Mouse (Mus musculus): ENCODE measurements around the gene Slc22a17. TPM values are rescaled to one million over a fixed set of nuclear protein-coding genes. Genes with fewer than 3 reads are reported as not detected.

The Slc22a17 gene
- polyA plus RNA-seq, 1 experiment from 2014 or later = 44.9 TPM

- Histone ChIP-seq H3K9me3 (ENCODE audit: control insufficient read depth, low read depth, low read length) (no peaks in the 10 kb centered on the region), H3K9ac (replicated peaks; ENCODE audit: low read depth, low read length) (peak within 1 kb of the TSS; percentile 79), H3K27ac (ENCODE audit: low read length) (peak within 1 kb of the TSS; percentile 97), H3K4me3 (ENCODE audit: low read depth, low read length) (peak within 1 kb of the TSS; percentile 73), H3K4me1 (ENCODE audit: control insufficient read depth, insufficient read depth, low read length) (peaks cover 16% of the 10 kb centered on the region), H3K4me2 (replicated peaks; ENCODE audit: low read depth, low read length) (peak within 1 kb of the TSS; percentile 84), H3K36me3 (ENCODE audit: control insufficient read depth, insufficient read depth, low read length) (peaks cover 12% of the 10 kb centered on the region; the same call in 1 of the 2 replicates), H3K27me3 (ENCODE audit: control insufficient read depth, insufficient read depth, low read length) (no peaks in the 10 kb centered on the region)
- WGBS = under 1% methylated on average over 27 of the region's 27 CpGs
- peak; percentile 84 for ATAC-seq (ENCODE audit: insufficient number of reproducible peaks, insufficient read depth, low FRiP score, low read depth)
These were observed 29.5 kb downstream of the Slc22a17 start, which contains the start of the genes Bcl2l2 and Gm20521 for GRCm38 (mm10) chr14:54883154-54884021. Gene Bcl2l2, plus strand, starts transcription at chr14:54883377. Gene Gm20521, plus strand, starts transcription at chr14:54883441.

DNA sequence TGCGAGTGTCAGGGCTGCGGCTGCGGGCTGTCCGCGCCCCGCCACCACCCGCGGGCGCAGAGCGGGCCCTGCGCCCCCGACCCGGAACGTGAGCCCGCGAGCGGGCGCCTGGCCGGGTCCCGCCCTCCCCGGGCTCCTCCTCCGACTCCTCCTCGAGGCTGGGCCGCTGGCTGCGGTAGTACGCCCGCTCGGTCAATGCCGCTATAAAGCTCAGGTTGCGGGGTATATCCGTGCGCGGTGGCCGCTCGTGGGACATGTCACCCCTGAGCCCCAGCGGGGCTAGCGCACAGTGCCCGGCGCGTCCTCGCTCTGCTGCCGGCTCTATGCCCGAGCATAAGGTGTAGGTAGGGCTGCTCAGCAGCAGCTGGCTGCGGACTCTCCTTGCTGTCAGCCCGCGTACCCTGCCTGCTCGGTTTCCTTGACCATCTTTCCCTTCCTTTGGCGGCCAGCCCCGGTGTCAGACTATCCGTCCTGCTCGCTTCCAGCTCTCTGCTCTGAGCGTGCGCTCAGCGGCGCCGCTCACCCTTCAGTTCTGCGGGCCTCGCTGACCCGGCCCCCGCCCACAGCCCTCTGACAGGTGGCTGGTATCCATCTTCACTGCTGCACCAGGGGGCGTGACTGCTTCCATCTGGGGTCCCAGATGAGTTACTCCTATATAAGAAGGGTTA lies 35.8 kb downstream of the Slc22a17 start, which contains the start of gene Ppp1r3e:
Gene Ppp1r3e (minus strand): TSS at position 503 of the 668 bp plus-strand sequence.
- peaks cover 5% of the 10 kb centered on the region; the same call in 1 of the 2 replicates for H3K4me1 ChIP-seq (ENCODE audit: control insufficient read depth, insufficient read depth, low read length)
- WGBS = 0% methylated on average over 46 of the region's 61 CpGs
- H3K9ac ChIP-seq (replicated peaks; ENCODE audit: low read depth, low read length) = peak within 1 kb of the TSS; percentile 57

DNA sequence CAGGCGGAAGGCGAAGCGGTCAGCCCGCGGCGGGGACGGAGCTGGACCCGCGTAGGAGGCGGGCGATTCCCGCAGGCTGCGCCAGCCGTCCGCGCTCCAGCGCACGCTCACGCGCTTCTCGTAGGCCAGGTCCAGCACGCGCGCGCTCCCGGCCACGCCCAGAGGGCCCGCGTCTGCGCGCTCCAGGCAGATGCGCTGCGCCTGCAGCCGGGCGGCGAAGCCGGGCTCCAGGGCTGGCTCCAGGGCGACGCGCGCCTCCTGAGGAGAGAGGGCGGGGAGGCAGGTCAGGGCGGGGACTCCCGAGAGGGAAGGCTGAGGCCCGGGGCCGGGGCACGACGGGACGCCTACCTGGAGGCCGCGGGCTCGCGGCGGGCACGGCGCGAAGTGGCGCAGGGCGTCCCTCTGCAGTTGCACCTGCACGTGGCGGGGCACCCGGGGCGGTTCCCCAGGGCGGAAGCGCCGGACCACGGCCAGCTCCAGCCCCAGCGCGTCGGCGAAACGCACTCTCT lies 36.3 kb downstream of the Slc22a17 start:
- peaks cover 5% of the 10 kb centered on the region; the same call in 1 of the 2 replicates for H3K4me1 ChIP-seq (ENCODE audit: control insufficient read depth, insufficient read depth, low read length)
- peak; percentile 87 for ATAC-seq (ENCODE audit: insufficient number of reproducible peaks, insufficient read depth, low FRiP score, low read depth)
- peak overlapping the region; percentile 57 for H3K9ac ChIP-seq (replicated peaks; ENCODE audit: low read depth, low read length)
- under 1% methylated on average over 60 of the region's 72 CpGs for WGBS
- no peaks in the 10 kb centered on the region for H3K27me3 ChIP-seq (ENCODE audit: control insufficient read depth, insufficient read depth, low read length)
- peak overlapping the region; percentile 80; the same call in 1 of the 2 replicates for H3K27ac ChIP-seq (ENCODE audit: low read length)
- no peaks in the 10 kb centered on the region; the same call in 1 of the 2 replicates for H3K36me3 ChIP-seq (ENCODE audit: control insufficient read depth, insufficient read depth, low read length)
- H3K4me2 ChIP-seq (replicated peaks; ENCODE audit: low read depth, low read length) = peak overlapping the region; percentile 96
- peak overlapping the region; percentile 71 for H3K4me3 ChIP-seq (ENCODE audit: low read depth, low read length)
- H3K9me3 ChIP-seq (ENCODE audit: control insufficient read depth, low read depth, low read length) = no peaks in the 10 kb centered on the region

More for the DNA sequence above, 35.8 kb downstream of the Slc22a17 start, which contains the start of gene Ppp1r3e:
- no peaks in the 10 kb centered on the region for H3K9me3 ChIP-seq (ENCODE audit: control insufficient read depth, low read depth, low read length)
- H3K4me2 ChIP-seq (replicated peaks; ENCODE audit: low read depth, low read length) = peak within 1 kb of the TSS; percentile 96
- peak within 1 kb of the TSS; percentile 71 for H3K4me3 ChIP-seq (ENCODE audit: low read depth, low read length)
- H3K36me3 ChIP-seq (ENCODE audit: control insufficient read depth, insufficient read depth, low read length) = no peaks in the 10 kb centered on the region; the same call in 1 of the 2 replicates
- peak within 1 kb of the TSS; percentile 80; the same call in 1 of the 2 replicates for H3K27ac ChIP-seq (ENCODE audit: low read length)
- ATAC-seq (ENCODE audit: insufficient number of reproducible peaks, insufficient read depth, low FRiP score, low read depth) = peak; percentile 75
- H3K27me3 ChIP-seq (ENCODE audit: control insufficient read depth, insufficient read depth, low read length) = no peaks in the 10 kb centered on the region

DNA sequence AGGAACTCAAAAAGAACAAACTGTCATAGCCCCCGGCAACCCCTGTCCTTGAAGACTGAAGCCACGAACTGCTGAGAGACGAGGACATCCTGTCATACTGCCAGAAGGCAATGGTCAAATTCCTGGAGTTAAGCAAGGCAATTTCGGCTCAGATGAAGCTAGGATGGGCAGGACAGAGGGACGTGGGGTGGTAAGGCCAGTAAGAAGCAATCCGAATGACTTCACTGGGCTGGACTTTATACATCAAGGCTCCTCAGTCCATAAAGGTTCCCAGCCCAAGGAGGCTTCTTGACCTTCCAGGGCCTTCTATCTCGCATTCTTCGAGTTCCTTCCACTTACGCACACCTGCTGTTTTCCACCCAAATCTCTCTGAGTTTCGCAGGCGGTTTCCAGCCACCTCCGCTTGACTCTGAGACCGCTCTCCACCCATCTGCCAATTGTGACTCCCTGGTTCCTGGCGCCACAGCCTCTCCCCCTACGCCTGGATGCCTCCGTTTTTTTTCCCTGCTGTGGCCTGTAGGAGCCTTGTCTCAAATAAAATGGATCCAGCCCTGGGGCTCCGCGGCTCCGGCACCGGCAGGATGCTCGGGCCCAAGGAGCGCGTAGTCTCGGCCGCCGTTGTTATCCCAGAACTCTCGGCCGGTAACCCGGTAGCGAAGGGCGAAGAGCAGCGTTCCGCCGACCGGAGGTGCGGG lies 36.9 kb downstream of the Slc22a17 start:
- Histone ChIP-seq H3K9ac (replicated peaks; ENCODE audit: low read depth, low read length) (peak overlapping the region; percentile 57), H3K9me3 (ENCODE audit: control insufficient read depth, low read depth, low read length) (no peaks in the 10 kb centered on the region), H3K27ac (ENCODE audit: low read length) (peak overlapping the region; percentile 80; the same call in 1 of the 2 replicates), H3K36me3 (ENCODE audit: control insufficient read depth, insufficient read depth, low read length) (no peaks in the 10 kb centered on the region; the same call in 1 of the 2 replicates), H3K4me3 (ENCODE audit: low read depth, low read length) (peak overlapping the region; percentile 71), H3K4me1 (ENCODE audit: control insufficient read depth, insufficient read depth, low read length) (peaks cover 5% of the 10 kb centered on the region; the same call in 1 of the 2 replicates), H3K27me3 (ENCODE audit: control insufficient read depth, insufficient read depth, low read length) (no peaks in the 10 kb centered on the region), H3K4me2 (replicated peaks; ENCODE audit: low read depth, low read length) (peak overlapping the region; percentile 96)
- peak; percentile 34; the same call in 1 of the 2 replicates for ATAC-seq (ENCODE audit: insufficient number of reproducible peaks, insufficient read depth, low FRiP score, low read depth)
- WGBS = 3% methylated on average over 36 of the region's 36 CpGs

DNA sequence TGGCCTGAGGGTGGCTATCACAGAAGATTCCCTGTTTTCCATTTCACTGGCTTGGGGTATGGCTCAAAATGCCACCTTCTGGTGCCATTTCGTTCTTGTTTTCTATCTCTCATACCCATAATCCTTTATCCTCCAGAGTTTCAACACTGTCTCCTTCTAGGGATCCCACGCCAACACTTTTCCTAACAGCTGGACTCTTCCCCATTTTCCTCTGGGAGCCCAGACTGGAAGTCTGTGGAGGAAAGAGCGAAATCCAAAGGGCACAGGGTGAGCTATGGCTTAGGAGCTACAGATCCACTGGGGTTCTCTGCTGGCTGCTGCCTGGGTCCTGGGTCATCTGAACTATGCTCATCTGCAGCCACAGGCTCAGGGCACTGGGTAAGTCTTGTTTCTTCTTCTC lies 38.8 kb downstream of the Slc22a17 start:
- no peaks in the 10 kb centered on the region for H3K27me3 ChIP-seq (ENCODE audit: control insufficient read depth, insufficient read depth, low read length)
- no peaks in the 10 kb centered on the region for H3K9me3 ChIP-seq (ENCODE audit: control insufficient read depth, low read depth, low read length)
- H3K4me3 ChIP-seq (ENCODE audit: low read depth, low read length) = no peak overlapping the region
- ATAC-seq (ENCODE audit: insufficient number of reproducible peaks, insufficient read depth, low FRiP score, low read depth) = no peak
- no peak overlapping the region for H3K27ac ChIP-seq (ENCODE audit: low read length)
- no peak overlapping the region for H3K4me2 ChIP-seq (replicated peaks; ENCODE audit: low read depth, low read length)
- H3K36me3 ChIP-seq (ENCODE audit: control insufficient read depth, insufficient read depth, low read length) = no peaks in the 10 kb centered on the region; the same call in 1 of the 2 replicates
- no peak overlapping the region for H3K9ac ChIP-seq (replicated peaks; ENCODE audit: low read depth, low read length)
- WGBS = 88% methylated on average over 3 of the region's 3 CpGs
- peaks cover 5% of the 10 kb centered on the region; the same call in 1 of the 2 replicates for H3K4me1 ChIP-seq (ENCODE audit: control insufficient read depth, insufficient read depth, low read length)

- 82% methylated on average over 5 of the region's 5 CpGs for WGBS
- no peak within 1 kb of the TSS for H3K27ac ChIP-seq (ENCODE audit: low read length)
- ATAC-seq (ENCODE audit: insufficient number of reproducible peaks, insufficient read depth, low FRiP score, low read depth) = no peak
- H3K27me3 ChIP-seq (ENCODE audit: control insufficient read depth, insufficient read depth, low read length) = no peaks in the 10 kb centered on the region
- no peak within 1 kb of the TSS for H3K4me2 ChIP-seq (replicated peaks; ENCODE audit: low read depth, low read length)
- no peak within 1 kb of the TSS for H3K9ac ChIP-seq (replicated peaks; ENCODE audit: low read depth, low read length)
- no peaks in the 10 kb centered on the region; the same call in 1 of the 2 replicates for H3K36me3 ChIP-seq (ENCODE audit: control insufficient read depth, insufficient read depth, low read length)
- H3K4me3 ChIP-seq (ENCODE audit: low read depth, low read length) = no peak within 1 kb of the TSS
- H3K4me1 ChIP-seq (ENCODE audit: control insufficient read depth, insufficient read depth, low read length) = no peaks in the 10 kb centered on the region
- H3K9me3 ChIP-seq (ENCODE audit: control insufficient read depth, low read depth, low read length) = no peaks in the 10 kb centered on the region
These were observed 42.1 kb downstream of the Slc22a17 start, which contains the start of gene Homez for GRCm38 (mm10) chr14:54870861-54871260. Gene Homez, minus strand, starts transcription at chr14:54870961.

DNA sequence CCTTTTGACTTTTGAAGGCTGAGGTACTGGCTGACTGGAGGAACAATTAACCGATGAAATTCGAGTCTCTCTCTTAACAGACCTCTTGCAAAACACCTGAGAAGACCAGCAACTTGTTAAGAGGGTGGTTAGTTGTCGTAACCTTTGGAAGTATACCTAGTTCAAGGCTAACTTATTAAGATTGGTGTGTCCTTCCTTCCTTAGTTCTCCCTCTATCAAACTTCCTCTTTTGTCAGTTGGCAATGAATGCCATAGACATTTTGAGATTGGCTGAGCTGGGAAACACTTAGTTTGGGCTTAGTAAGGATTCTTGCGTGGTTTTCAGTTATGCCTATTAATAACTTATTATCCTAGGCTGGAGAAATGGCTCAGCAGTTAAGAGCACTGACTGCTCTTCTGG lies 44.9 kb downstream of the Slc22a17 start:
- H3K9ac ChIP-seq (replicated peaks; ENCODE audit: low read depth, low read length) = no peak overlapping the region
- H3K4me3 ChIP-seq (ENCODE audit: low read depth, low read length) = no peak overlapping the region
- H3K4me1 ChIP-seq (ENCODE audit: control insufficient read depth, insufficient read depth, low read length) = no peaks in the 10 kb centered on the region; the same call in 1 of the 2 replicates
- ATAC-seq (ENCODE audit: insufficient number of reproducible peaks, insufficient read depth, low FRiP score, low read depth) = no peak
- 87% methylated on average over 4 of the region's 4 CpGs for WGBS
- H3K4me2 ChIP-seq (replicated peaks; ENCODE audit: low read depth, low read length) = no peak overlapping the region
- no peaks in the 10 kb centered on the region for H3K27me3 ChIP-seq (ENCODE audit: control insufficient read depth, insufficient read depth, low read length)
- no peaks in the 10 kb centered on the region for H3K36me3 ChIP-seq (ENCODE audit: control insufficient read depth, insufficient read depth, low read length)
- no peaks in the 10 kb centered on the region for H3K9me3 ChIP-seq (ENCODE audit: control insufficient read depth, low read depth, low read length)
- no peak overlapping the region for H3K27ac ChIP-seq (ENCODE audit: low read length)
